Mouse (Mus musculus) stomach, embryonic 14.5 days (tissue): Measurements from ENCODE around the gene Snx30. TPM values are rescaled to one million over a fixed set of nuclear protein-coding genes. Genes with fewer than 3 reads are reported as not detected.

ENCODE experiments used
- ATAC-seq: fragments of 200-750 bp; cut with Nextera tagmentation; 2 replicates; pipeline ENCODE4 v1.8.0; 2017; ENCODE audit warnings: low read depth, moderate TSS enrichment; ENCODE audit not compliant: insufficient number of reproducible peaks, insufficient read depth, low FRiP score
- H3K27ac ChIP-seq: fragments of 300-500 bp; sonication (generic); 2 replicates; pipeline ENCODE4 v1.5.1; 2014; ENCODE audit warnings: mild to moderate bottlenecking, low read length, moderate library complexity, mixed read lengths
- H3K27me3 ChIP-seq: fragments of 300-500 bp; sonication (generic); 2 replicates; pipeline ENCODE4 v1.6.1; 2014; ENCODE audit warnings: low read length, control low read depth, mixed read lengths; ENCODE audit not compliant: control insufficient read depth, insufficient read depth
- H3K36me3 ChIP-seq: fragments of 300-500 bp; sonication (generic); 2 replicates; pipeline ENCODE4 v1.6.1; 2014; ENCODE audit warnings: mild to moderate bottlenecking, control low read depth, low read length, moderate library complexity, mixed read lengths; ENCODE audit not compliant: control insufficient read depth, insufficient read depth
- H3K4me1 ChIP-seq: fragments of 300-500 bp; sonication (generic); 2 replicates; pipeline ENCODE4 v1.6.1; 2014; ENCODE audit warnings: low read length, control low read depth, mixed read lengths; ENCODE audit not compliant: control insufficient read depth, insufficient read depth
- H3K4me2 ChIP-seq: fragments of 300-500 bp; sonication (generic); replicated peaks from 2 replicates; pipeline ENCODE4 v1.6.1; 2014; ENCODE audit warnings: low read depth, low read length, control low read depth
- H3K4me3 ChIP-seq: fragments of 300-500 bp; sonication (generic); 2 replicates; pipeline ENCODE4 v1.5.1; 2014; ENCODE audit warnings: low read depth, low read length, control low read depth
- H3K9ac ChIP-seq: fragments of 300-500 bp; sonication (generic); replicated peaks from 2 replicates; pipeline ENCODE4 v1.6.1; 2014; ENCODE audit warnings: low read depth, mild to moderate bottlenecking, control low read depth, low read length, moderate library complexity, mixed read lengths
- H3K9me3 ChIP-seq: fragments of 300-500 bp; sonication (generic); 2 replicates; pipeline ENCODE4 v1.6.1; 2016; ENCODE audit warnings: low read depth, low read length, control low read depth; ENCODE audit not compliant: control insufficient read depth
- WGBS: fragments of 180-500 bp; shearing (Covaris S2); extraction: QIAGEN DNeasy Blood & Tissue Kit; methylation state at CpG from one replicate; pipeline ENCODE4 v1.1.7; 2014; 5-methylcytosine and 5-hydroxymethylcytosine counted together
- polyA plus RNA-seq: library from polyadenylated mRNA; unstranded; fragments of >200 nt; fragmentation: Nextera tagmentation; extraction: Ambion mirVana; gene quantifications from 2 replicates; pipeline ENCODE4 v1.2.1, GENCODE M21; 2014

Gene Snx30
- polyA plus RNA-seq, 1 experiment from 2014 or later: 8.9 TPM

DNA sequence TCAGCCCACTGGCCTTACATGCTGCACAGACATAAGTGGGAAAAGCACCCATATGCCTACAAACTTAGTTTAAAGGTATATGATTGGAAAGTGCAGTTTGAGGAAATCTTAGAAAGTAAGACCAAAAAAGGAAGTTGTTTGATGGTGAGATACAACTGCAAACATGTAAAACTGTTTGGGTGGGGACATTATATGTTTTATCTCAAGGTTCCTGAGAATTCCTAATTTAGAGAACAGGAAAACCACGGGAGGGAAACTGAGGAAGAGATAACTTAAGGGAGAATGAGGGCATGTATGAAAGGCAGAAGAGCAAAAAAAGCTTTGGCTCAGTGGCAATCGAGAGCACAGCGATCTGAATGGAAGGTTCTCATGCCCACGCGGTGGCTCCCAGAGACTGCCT is 81.4 kb downstream of the Snx30 start:
- whole genome bisulfite sequencing: 93% methylated on average over 5 of the region's 5 CpGs
- ATAC-seq: no peak
- Histone ChIP-seq H3K9ac (no peak overlapping the region), H3K4me3 (no peak overlapping the region), H3K4me2 (no peak overlapping the region), H3K36me3 (no peaks in the 10 kb centered on the region; the same call in 1 of the 2 replicates), H3K4me1 (no peaks in the 10 kb centered on the region), H3K27me3 (no peaks in the 10 kb centered on the region), H3K27ac (no peak overlapping the region), H3K9me3 (no peaks in the 10 kb centered on the region)

GRCm38 (mm10) chr4:59888014-59888413 is 82.4 kb downstream of the Snx30 start:
- H3K27me3 ChIP-seq: no peaks in the 10 kb centered on the region
- no peaks in the 10 kb centered on the region for H3K4me1 ChIP-seq
- H3K36me3 ChIP-seq: peaks cover under 1% of the 10 kb centered on the region; the same call in 1 of the 2 replicates
- WGBS: 78% methylated on average over 5 of the region's 5 CpGs
- no peak overlapping the region for H3K9ac ChIP-seq
- H3K4me3 ChIP-seq: no peak overlapping the region
- H3K27ac ChIP-seq: no peak overlapping the region
- H3K4me2 ChIP-seq: no peak overlapping the region
- no peak for ATAC-seq
- H3K9me3 ChIP-seq: no peaks in the 10 kb centered on the region

DNA sequence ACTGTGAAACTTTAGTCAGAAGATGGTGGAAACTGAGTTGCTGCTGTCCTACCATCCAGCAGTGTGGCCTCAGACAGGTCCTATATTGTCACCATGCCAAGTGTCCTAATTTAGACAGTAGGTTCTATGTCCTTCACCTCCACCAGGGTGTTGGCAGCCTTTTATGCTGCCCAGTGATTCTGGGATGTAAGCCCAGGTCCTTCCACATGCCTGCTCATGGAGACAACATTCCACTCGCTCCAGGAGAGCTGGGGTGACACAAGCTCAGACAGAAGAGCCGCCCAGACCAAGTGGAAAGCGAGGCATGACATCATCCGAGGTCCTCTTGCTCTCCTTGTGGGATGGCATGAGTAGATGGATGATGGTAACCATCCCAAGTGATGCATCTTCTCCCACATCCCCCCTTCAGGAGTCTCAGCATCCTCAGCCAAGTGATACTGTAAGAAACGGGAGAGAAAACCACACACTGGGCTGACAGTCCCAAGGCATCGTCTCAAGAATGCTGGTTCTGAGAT is 84.5 kb downstream of the Snx30 start:
- no peak overlapping the region for H3K4me2 ChIP-seq
- whole genome bisulfite sequencing: 83% methylated on average over 6 of the region's 6 CpGs
- H3K27ac ChIP-seq: no peak overlapping the region
- peaks cover 2% of the 10 kb centered on the region; the same call in 1 of the 2 replicates for H3K36me3 ChIP-seq
- H3K9ac ChIP-seq: no peak overlapping the region
- H3K27me3 ChIP-seq: no peaks in the 10 kb centered on the region
- no peaks in the 10 kb centered on the region for H3K9me3 ChIP-seq
- H3K4me1 ChIP-seq: no peaks in the 10 kb centered on the region
- no peak for ATAC-seq
- H3K4me3 ChIP-seq: no peak overlapping the region

GRCm38 (mm10) chr4:59891723-59892416 is 86.2 kb downstream of the Snx30 start:
- no peaks in the 10 kb centered on the region for H3K9me3 ChIP-seq
- no peak overlapping the region for H3K4me2 ChIP-seq
- no peak for ATAC-seq
- no peaks in the 10 kb centered on the region for H3K4me1 ChIP-seq
- no peaks in the 10 kb centered on the region for H3K27me3 ChIP-seq
- H3K36me3 ChIP-seq: peaks cover 2% of the 10 kb centered on the region; the same call in 1 of the 2 replicates
- H3K4me3 ChIP-seq: no peak overlapping the region
- no peak overlapping the region for H3K9ac ChIP-seq
- 91% methylated on average over 10 of the region's 10 CpGs for WGBS
- H3K27ac ChIP-seq: no peak overlapping the region

DNA sequence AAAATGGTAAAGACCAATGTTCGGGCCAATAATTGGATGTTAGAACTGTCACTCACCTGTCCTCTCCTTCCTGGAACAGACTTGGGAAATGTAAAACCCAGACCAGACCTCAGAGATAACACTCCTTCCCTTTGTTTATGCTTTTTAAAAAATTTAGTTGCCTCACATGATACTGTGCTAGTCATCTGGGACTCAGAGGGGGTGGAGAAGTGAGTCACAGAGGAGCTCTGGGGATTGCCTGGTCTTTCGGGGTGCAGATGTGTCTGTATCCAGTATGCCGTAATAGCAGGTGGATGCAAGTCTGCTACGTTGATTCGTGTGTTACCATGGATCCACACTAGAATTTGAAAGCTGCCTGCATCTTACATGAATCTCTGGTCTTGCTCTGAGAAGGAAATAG is 87.1 kb downstream of the Snx30 start:
- ATAC-seq: no peak
- no peak overlapping the region for H3K4me2 ChIP-seq
- H3K36me3 ChIP-seq: peaks cover 2% of the 10 kb centered on the region; the same call in 1 of the 2 replicates
- H3K4me1 ChIP-seq: no peaks in the 10 kb centered on the region
- H3K27ac ChIP-seq: no peak overlapping the region
- H3K9me3 ChIP-seq: no peaks in the 10 kb centered on the region
- H3K9ac ChIP-seq: no peak overlapping the region
- WGBS: 93% methylated on average over 5 of the region's 5 CpGs
- H3K4me3 ChIP-seq: no peak overlapping the region
- H3K27me3 ChIP-seq: no peaks in the 10 kb centered on the region

- H3K27me3 ChIP-seq: no peaks in the 10 kb centered on the region
- H3K36me3 ChIP-seq: peaks cover 2% of the 10 kb centered on the region; the same call in 1 of the 2 replicates
- no peak overlapping the region for H3K4me3 ChIP-seq
- H3K4me1 ChIP-seq: no peaks in the 10 kb centered on the region
- no peak overlapping the region for H3K4me2 ChIP-seq
- H3K9me3 ChIP-seq: no peaks in the 10 kb centered on the region
- H3K27ac ChIP-seq: no peak overlapping the region
- WGBS: 92% methylated on average over 8 of the region's 8 CpGs
- no peak overlapping the region for H3K9ac ChIP-seq
- no peak for ATAC-seq
Measured at GRCm38 (mm10) chr4:59894415-59894814, 88.8 kb downstream of the Snx30 start.

DNA sequence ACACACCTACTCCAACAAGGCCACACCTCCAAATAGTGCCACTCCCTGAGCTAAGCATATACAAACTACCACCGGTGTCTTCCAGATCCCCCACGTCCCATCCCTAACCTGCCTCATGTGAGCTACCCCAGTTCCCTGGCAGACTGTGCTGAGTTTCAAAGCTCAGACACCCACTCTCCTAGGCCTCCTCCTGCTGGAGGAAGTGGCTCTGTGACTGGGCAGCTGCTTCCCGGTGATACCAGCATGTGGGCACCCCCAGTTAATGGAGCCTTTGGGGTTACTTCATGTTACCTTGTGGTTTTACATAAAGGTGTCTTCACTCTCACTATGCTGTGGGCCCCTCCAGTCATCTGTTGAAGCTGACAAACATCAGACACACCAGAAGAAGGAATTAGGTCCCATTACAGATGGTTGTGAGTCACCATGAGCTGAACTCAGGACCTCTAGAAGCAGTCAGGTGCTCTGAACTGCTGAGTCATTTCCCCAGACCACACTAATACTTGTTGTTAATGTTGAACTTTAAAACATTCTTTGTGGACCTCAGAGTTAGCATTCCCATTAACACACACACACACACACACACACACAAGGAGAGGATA is 89.4 kb downstream of the Snx30 start:
- H3K9ac ChIP-seq: no peak overlapping the region
- H3K9me3 ChIP-seq: no peaks in the 10 kb centered on the region
- no peak overlapping the region for H3K4me2 ChIP-seq
- no peak for ATAC-seq
- H3K4me1 ChIP-seq: no peaks in the 10 kb centered on the region
- no peaks in the 10 kb centered on the region for H3K27me3 ChIP-seq
- H3K27ac ChIP-seq: no peak overlapping the region
- 91% methylated on average over 3 of the region's 3 CpGs for WGBS
- H3K4me3 ChIP-seq: no peak overlapping the region
- H3K36me3 ChIP-seq: peaks cover 2% of the 10 kb centered on the region; the same call in 1 of the 2 replicates

DNA sequence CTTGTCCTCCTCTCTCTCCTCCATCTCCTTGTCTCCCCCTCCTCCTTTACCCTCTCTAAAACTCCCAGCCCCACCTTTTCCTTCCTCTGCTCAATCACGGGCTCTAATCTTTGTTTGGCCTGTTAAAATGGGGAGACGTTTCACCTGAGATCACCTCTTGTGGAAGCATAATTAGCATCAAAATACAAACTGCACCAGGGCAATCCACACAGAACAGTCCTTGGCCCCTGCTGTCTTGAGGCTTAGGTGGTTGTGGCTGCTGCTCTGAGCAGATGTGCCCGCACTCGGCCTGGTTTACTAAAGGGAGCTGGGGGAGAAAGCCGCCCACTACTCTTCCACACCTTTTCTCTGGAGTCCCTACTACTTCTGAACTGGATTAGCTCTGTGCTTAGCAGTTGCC is 90.4 kb downstream of the Snx30 start:
- no peak for ATAC-seq
- H3K9ac ChIP-seq: no peak overlapping the region
- 69% methylated on average over 5 of the region's 5 CpGs for WGBS
- H3K4me2 ChIP-seq: no peak overlapping the region
- H3K4me3 ChIP-seq: no peak overlapping the region
- no peaks in the 10 kb centered on the region for H3K27me3 ChIP-seq
- H3K27ac ChIP-seq: no peak overlapping the region
- no peaks in the 10 kb centered on the region for H3K4me1 ChIP-seq
- peaks cover 2% of the 10 kb centered on the region; the same call in 1 of the 2 replicates for H3K36me3 ChIP-seq
- no peaks in the 10 kb centered on the region for H3K9me3 ChIP-seq
